Mouse (Mus musculus) cerebellum, adult 9-10 months (tissue): ENCODE measurements around the gene Bag5.
A peak's percentile ranks its signal among the peaks of the same experiment; 100 is the strongest.
"Not testable (repeated sequence)": the region's sequence is repeated elsewhere in the genome, so short reads cannot be mapped to it uniquely, and the experiment has no call there.

Experiments used
- DNase-seq: peaks from one replicate; pipeline ENCODE4 v3.0.0; 2022

Gene Bag5

GRCm38 (mm10) chr12:111713004-111713651, at the start of gene Bag5, which contains the start of gene Apopt1:
Bag5 (minus strand) TSS chr12:111713257.
Apopt1 (plus strand) TSS chr12:111713261.
- peak; percentile 86 for DNase-seq

- DNase-seq, result no peak
These were observed 47.4 kb upstream of the Bag5 start for GRCm38 (mm10) chr12:111760306-111760908.

- peak; percentile 81 for DNase-seq
These were observed 46.4 kb upstream of the Bag5 start for GRCm38 (mm10) chr12:111759176-111760061.

- peak; percentile 84 for DNase-seq
These were observed 45.5 kb upstream of the Bag5 start, which contains the start of gene Klc1 for GRCm38 (mm10) chr12:111758381-111759175. Klc1 (plus strand) TSS chr12:111758849.

- DNase-seq, result peak; percentile 59
These were observed 44.7 kb upstream of the Bag5 start for GRCm38 (mm10) chr12:111757561-111758325.

GRCm38 (mm10) chr12:111756698-111757082, 43.6 kb upstream of the Bag5 start:
- DNase-seq, result no peak

- no peak for DNase-seq
These were observed 43.1 kb upstream of the Bag5 start for GRCm38 (mm10) chr12:111756082-111756697.

- no peak for DNase-seq
These were observed 42.2 kb upstream of the Bag5 start for GRCm38 (mm10) chr12:111755231-111755630.

- DNase-seq, result no peak
These were observed 41.7 kb upstream of the Bag5 start for GRCm38 (mm10) chr12:111754710-111755109.

- DNase-seq, result no peak
These were observed 40.3 kb upstream of the Bag5 start for GRCm38 (mm10) chr12:111753347-111753746.

GRCm38 (mm10) chr12:111752491-111752890, 39.4 kb upstream of the Bag5 start:
- DNase-seq, result no peak

GRCm38 (mm10) chr12:111750739-111751138, 37.7 kb upstream of the Bag5 start:
- DNase-seq, result no peak

- no peak for DNase-seq
These were observed 34.4 kb upstream of the Bag5 start for GRCm38 (mm10) chr12:111747421-111747820.

GRCm38 (mm10) chr12:111746091-111746490, 33.0 kb upstream of the Bag5 start:
- DNase-seq, result no peak

- DNase-seq, result no peak
These were observed 32.2 kb upstream of the Bag5 start for GRCm38 (mm10) chr12:111745274-111745673.

- no peak for DNase-seq
These were observed 30.9 kb upstream of the Bag5 start for GRCm38 (mm10) chr12:111743981-111744423.

- DNase-seq, result no peak
These were observed 30.4 kb upstream of the Bag5 start for GRCm38 (mm10) chr12:111743419-111743818.

GRCm38 (mm10) chr12:111741338-111741737, 28.3 kb upstream of the Bag5 start:
- no peak for DNase-seq

- DNase-seq, result peak; percentile 84
These were observed 25.7 kb upstream of the Bag5 start for GRCm38 (mm10) chr12:111738754-111739153.

- no peak for DNase-seq
These were observed 24.3 kb upstream of the Bag5 start for GRCm38 (mm10) chr12:111737370-111737769.

GRCm38 (mm10) chr12:111736676-111737075, 23.6 kb upstream of the Bag5 start:
- DNase-seq, result not testable (repeated sequence)
